Mouse (Mus musculus) layer of hippocampus, adult 8-10 months (tissue): Measurements from ENCODE around the gene Asap2. TPM values are rescaled to one million over a fixed set of nuclear protein-coding genes. Genes with fewer than 3 reads are reported as not detected.

Source experiments
- DNase-seq, 2 experiments: peaks; one replicate each; pipeline ENCODE4 v3.0.0; 2022; ENCODE audit warnings: low spot score in 2 of 2
- total RNA-seq, 4 experiments: library from RNA; stranded (reverse); gene quantifications; 2 replicates each; pipeline ENCODE4 v1.2.4; 2022

Gene Asap2
- total RNA-seq, 4 experiments from 2014 or later: 33.3 to 39.4 (median 37.1) TPM

- DNase-seq: peak; percentile 37 to 39
These were observed 175.7 kb downstream of the Asap2 start for GRCm38 (mm10) chr12:21165891-21166342.

GRCm38 (mm10) chr12:21166884-21167575 lies 176.8 kb downstream of the Asap2 start:
- no peak for DNase-seq

DNA sequence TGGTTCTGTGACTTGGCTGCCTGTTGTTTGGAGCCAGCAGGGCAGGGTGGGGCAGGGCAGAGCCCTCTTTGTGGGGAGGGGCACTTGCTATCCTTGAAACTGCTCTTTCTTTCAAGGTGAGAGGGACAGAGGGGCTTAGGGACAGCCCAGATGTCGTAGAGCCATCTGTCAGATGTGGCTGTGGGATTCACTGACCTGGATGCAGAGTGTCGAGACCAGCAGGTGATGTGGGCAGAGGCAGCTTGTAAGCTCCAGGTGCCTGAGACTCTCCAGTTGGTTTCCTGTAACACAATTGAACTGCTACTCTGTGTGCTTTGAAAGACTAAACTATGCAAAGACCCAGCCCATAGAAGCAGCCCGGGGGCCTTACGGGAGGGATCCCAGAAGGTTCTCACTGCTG lies 177.5 kb downstream of the Asap2 start:
- DNase-seq: no peak

- DNase-seq: no peak
These were observed 177.9 kb downstream of the Asap2 start for GRCm38 (mm10) chr12:21168149-21168548.

GRCm38 (mm10) chr12:21171776-21172490 lies 181.7 kb downstream of the Asap2 start:
- DNase-seq: no peak

DNA sequence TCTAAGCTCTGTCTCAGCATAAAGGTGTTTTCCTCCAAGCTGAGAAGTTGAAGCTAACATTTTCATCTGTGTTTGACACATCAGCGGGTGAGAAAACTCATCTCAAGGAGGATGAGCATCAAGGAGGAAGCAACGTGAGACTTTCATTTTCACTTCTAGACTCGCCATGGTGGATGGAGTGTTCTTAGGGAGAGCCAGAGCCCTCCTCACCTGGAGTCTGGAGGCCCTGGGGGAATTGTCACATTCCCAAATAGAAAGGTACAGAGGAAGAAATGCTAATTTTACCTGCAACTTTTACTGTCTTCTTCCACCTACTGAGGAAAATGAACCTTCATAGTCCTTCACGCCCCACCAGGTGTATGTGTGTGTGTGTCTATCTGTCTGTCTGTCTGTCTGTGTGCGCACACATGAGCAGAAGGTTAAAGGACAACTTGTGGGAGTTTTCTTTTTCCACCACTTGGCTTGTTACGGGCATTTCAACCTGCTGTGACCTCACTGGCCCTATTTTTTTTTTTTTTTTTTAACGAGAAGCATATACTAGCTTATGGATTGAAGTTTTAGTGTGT lies 183.7 kb downstream of the Asap2 start:
- DNase-seq: no peak

DNA sequence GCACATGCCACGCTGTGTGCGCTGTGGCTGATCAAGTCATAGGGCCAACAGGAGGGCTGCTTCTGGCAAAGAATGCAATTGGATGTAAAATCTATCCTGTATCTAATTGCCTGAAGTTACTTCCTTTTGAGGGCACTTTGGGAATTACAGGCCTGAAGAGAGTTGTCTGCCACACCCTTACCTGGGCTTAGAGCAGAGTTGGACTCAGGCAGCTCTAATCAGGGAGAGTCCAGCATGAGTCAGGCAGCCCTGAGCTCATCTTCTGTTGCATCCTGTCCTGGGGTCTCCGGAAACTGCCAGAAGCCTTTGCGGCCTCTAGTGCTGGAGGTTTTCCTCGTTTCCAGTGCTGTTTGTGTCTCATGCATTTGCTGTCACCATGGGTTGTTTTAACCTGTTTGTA lies 186.1 kb downstream of the Asap2 start:
- DNase-seq: no peak

DNA sequence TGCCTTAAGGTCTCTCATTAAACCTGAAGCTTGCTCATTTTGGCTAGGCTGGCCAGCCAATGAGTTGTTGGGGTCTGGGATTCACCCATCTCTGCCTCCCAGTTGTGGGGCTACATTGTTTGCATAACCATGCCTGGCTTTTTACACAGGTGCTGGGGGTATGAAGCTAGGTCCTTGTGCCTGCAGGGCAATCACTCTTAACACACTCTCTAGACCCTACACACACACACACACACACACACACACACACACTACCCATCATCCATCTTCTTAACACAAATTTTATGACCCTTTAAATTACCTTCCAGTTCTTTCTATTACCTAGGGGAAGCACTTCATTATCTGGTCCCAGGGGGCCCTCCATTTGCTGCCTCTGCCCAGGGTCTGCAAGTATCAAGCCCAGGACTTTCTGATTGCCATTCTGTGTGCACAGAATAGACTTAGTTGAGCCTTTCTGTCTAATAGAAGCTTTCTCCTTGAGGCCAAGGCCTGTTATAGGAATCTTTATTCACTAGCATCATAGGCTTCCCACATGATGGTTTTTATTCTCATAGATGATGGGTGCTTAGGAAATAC lies 187.0 kb downstream of the Asap2 start:
- no peak for DNase-seq

DNA sequence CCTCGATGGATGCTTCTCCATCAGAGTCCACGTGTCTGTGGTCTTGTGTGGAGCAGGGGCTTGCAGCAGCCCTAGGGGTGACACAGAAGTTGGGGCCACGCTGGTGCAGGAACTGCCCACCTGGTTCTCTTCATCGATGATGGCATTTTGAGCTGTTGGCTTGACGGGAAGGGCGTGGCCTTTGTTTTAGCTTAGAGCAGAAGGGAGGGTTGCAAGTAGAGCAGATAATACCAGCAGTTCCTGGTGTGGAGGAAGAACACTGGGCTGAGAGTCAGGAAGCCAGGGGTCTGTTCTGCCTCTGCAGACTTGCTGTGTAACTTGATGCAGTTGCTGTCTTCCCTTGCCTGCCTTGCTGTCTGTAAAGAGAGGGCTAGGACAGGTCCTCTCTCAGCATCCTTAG lies 189.8 kb downstream of the Asap2 start:
- no peak for DNase-seq

DNA sequence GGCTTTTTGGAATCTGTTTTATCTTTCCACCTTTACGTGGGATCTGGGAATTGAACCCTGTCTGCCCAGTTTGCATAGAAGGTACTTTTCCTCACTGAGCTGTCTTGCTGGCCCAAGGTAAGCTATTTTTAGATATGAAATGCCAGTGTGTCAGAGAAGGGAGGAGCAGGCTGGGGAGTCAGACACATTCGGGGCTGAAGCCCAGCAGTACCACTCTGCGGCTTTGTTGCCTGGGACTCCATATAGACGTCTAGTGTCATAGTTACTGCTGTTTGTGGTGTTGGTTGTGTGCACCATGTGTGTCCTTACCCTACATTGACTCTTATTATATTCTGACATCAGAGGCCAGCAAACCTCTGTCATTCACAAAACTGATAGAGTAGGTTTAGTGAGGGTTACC lies 192.5 kb downstream of the Asap2 start:
- DNase-seq: no peak

GRCm38 (mm10) chr12:21183321-21183720 lies 193.1 kb downstream of the Asap2 start:
- DNase-seq: no peak

- no peak for DNase-seq
These were observed 195.9 kb downstream of the Asap2 start for GRCm38 (mm10) chr12:21186145-21186544.

DNA sequence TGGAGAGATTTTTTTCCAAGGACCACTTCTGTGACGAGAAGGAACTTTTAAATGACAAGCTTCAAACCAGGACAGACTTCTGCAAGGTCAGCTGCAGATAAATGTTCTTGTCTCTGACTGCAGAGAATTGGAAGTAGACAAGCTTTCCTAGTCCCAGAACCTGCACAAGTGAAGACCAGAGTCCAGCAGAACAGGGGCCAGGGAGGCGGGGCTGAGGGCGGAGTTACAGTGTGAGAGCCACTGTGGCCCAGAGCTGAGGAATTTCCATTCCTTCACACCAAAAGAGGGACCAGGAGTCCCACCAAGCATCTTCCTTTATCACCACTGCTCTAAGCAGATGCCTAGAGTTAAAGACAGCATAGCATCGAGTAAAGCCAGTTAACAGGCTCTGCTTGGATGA lies 198.6 kb downstream of the Asap2 start:
- no peak for DNase-seq

DNA sequence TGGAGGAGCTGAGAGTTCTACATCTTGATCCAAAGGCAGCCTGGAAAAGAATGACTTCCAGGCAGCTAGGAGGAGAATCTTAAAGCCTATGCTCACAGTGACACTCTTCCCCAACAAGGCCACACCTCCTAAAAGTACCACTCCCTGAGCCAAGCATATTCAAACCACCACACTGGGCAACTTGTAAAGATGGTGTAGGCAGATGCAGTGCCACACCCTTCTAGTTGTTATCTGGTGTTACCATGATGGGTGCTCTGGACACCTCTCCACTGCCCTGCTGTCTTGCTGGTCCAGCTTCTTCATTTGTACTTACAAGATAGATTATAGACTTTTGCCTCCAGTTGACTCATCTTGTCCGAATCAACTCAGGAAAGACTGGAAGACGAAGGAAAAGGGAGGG lies 201.3 kb downstream of the Asap2 start:
- DNase-seq: no peak

DNA sequence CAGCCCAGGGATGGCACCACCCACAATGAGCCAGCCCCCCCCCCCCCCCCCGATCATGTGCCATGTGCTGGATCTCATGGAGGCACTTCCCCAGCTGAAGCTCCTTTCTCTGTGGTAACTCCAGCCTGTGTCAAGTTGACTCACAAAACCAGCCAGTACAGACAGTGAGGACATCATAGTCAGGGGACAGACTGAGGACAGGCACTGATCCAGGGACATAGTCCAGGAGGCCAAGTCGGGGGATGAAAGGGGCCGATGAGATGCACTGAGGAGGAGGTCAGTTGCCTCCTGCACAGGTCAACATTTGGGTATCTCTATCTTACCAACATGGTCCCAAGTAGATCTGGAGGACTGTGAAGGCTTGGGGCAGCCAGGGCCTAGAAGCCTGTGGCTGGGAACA lies 205.2 kb downstream of the Asap2 start:
- DNase-seq: no peak

- no peak for DNase-seq
These were observed 206.2 kb downstream of the Asap2 start for GRCm38 (mm10) chr12:21196420-21196819.

GRCm38 (mm10) chr12:21200613-21201012 lies 210.4 kb downstream of the Asap2 start:
- DNase-seq: no peak

DNA sequence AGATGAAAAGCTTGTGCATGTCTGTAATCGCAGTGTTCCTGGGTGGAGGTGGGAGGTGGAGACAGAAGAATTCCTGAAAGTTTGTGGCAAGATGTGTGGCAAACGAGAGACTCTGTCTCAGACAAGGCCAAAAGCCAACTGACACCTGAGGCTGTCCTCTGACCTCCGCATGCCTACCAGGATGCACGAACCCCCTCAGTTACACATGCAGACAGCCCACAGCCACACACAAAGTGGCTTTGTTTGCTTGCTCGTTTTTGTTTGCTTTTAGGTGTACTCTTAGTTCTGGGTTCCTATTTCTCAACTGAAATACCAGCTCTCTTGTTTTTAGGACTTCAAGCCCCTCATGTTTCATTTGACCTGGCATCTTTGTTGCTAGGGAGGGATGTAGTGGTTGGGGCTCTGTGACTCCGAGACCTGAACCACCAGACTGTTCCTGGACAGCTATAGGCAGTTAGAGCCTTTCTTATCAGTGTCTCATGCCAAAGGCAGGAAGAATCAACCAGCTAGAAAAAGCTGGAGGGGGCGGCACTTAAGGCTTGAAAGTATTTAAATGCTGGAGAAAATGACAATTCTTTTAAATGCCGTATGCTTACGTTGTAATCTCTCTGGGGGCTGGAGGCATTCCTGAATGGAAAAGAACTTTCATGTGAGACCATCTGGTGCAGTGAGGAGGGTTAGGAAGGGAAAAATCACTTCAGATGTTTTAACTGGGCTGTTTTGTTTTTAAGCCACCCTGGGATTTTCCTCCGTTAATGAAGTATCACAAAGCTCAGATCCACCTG lies 211.4 kb downstream of the Asap2 start:
- peak in 1 of 2 experiments; percentile 20 for DNase-seq

DNA sequence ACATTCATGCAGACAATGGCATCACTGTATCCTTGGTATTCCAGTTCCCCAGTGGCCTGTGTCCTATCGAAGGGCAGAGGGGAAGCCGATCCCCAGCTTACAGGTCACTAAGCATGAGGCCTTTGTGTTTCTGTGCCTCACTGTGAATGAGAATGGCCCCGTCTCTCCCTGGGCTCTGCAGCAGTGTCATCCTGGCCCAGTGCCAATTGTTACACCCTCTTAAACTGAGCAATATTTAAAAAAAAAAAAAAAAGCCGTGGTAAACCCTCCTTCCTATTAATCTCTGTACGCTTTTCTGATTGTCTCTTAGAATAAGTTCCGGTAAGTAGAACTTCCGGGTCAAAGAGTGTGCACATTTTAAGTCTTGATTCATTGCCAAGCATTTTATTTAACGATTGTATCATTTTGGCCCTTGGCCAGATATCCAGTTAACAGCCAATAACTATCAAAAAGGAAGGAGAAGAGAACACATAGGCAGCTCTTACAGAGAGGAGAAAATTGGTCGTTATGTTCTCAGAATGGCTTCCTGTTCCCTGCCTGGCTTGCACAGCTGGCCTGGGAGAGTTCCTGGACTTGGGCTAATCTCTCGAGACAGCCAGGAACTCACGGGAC lies 214.5 kb downstream of the Asap2 start:
- DNase-seq: no peak

DNA sequence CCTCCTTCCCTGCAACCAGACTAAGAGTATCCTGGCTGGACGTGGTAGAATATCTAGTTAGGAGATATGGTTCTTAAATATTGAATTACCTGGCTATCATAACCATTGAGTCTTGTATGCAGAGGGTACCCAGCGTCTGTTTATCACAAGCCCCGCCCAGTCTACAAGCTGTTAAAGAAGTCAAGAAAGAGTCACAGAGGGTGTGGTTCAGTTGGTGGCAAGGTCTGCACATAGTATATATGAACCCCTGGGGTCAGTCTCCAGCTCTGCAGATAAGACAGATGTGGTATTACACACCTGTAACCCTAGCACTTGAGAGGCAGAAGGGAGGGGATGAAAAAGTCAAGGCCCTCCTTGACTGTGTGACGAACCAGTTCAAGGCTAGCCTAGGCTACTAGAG lies 215.5 kb downstream of the Asap2 start:
- no peak for DNase-seq

GRCm38 (mm10) chr12:21207422-21207821 lies 217.2 kb downstream of the Asap2 start:
- no peak for DNase-seq
